Mouse (Mus musculus): ENCODE results near the gene Ptprk. TPM values are rescaled to one million over a fixed set of nuclear protein-coding genes. Genes with fewer than 3 reads are reported as not detected.

Gene Ptprk
- polyA plus RNA-seq, 1 experiment from 2014 or later: 22.1 TPM

- H3K27me3 ChIP-seq (ENCODE audit: insufficient read depth, poor library complexity, severe bottlenecking): no peaks in the 10 kb centered on the region
- no peak for DNase-seq (ENCODE audit: low spot score)
- 91% methylated on average over 1 of the region's 1 CpGs for WGBS
- no peaks in the 10 kb centered on the region for H3K36me3 ChIP-seq
- no peaks in the 10 kb centered on the region for H3K9me3 ChIP-seq
- H3K4me1 ChIP-seq (replicated peaks): peaks cover 18% of the 10 kb centered on the region
- H3K27ac ChIP-seq: no peak overlapping the region
- no peak overlapping the region for H3K4me3 ChIP-seq
These were observed 423.2 kb downstream of the Ptprk start for GRCm38 (mm10) chr10:28497791-28498190.

GRCm38 (mm10) chr10:28498504-28498903 lies 423.9 kb downstream of the Ptprk start:
- no peak for DNase-seq (ENCODE audit: low spot score)
- peaks cover 10% of the 10 kb centered on the region for H3K4me1 ChIP-seq (replicated peaks)
- WGBS: 88% methylated on average over 3 of the region's 3 CpGs

GRCm38 (mm10) chr10:28513601-28514000 lies 439.0 kb downstream of the Ptprk start:
- Histone ChIP-seq H3K27me3 (ENCODE audit: insufficient read depth, poor library complexity, severe bottlenecking) (no peaks in the 10 kb centered on the region), H3K4me1 (replicated peaks) (no peaks in the 10 kb centered on the region), H3K36me3 (no peaks in the 10 kb centered on the region), H3K4me3 (no peak overlapping the region), H3K9me3 (no peaks in the 10 kb centered on the region), H3K27ac (no peak overlapping the region)
- WGBS: 77% methylated on average over 2 of the region's 2 CpGs
- DNase-seq (ENCODE audit: low spot score): no peak

More at GRCm38 (mm10) chr10:28498504-28498903, 423.9 kb downstream of the Ptprk start:
- Histone ChIP-seq H3K36me3 (no peaks in the 10 kb centered on the region), H3K9me3 (no peaks in the 10 kb centered on the region), H3K4me3 (no peak overlapping the region), H3K27ac (no peak overlapping the region), H3K27me3 (ENCODE audit: insufficient read depth, poor library complexity, severe bottlenecking) (no peaks in the 10 kb centered on the region)

- no peaks in the 10 kb centered on the region for H3K9me3 ChIP-seq
- no peaks in the 10 kb centered on the region for H3K27me3 ChIP-seq (ENCODE audit: insufficient read depth, poor library complexity, severe bottlenecking)
- no peak overlapping the region for H3K4me3 ChIP-seq
- no peak for DNase-seq (ENCODE audit: low spot score)
- no peak overlapping the region for H3K27ac ChIP-seq
- no peaks in the 10 kb centered on the region for H3K36me3 ChIP-seq
- no peaks in the 10 kb centered on the region for H3K4me1 ChIP-seq (replicated peaks)
- WGBS: 95% methylated on average over 5 of the region's 5 CpGs
These were observed 441.5 kb downstream of the Ptprk start for GRCm38 (mm10) chr10:28516147-28516546.

- Histone ChIP-seq H3K27me3 (ENCODE audit: insufficient read depth, poor library complexity, severe bottlenecking) (no peaks in the 10 kb centered on the region), H3K27ac (no peak overlapping the region), H3K36me3 (no peaks in the 10 kb centered on the region), H3K4me1 (replicated peaks) (no peaks in the 10 kb centered on the region), H3K4me3 (no peak overlapping the region), H3K9me3 (no peaks in the 10 kb centered on the region)
- no peak for DNase-seq (ENCODE audit: low spot score)
- WGBS: 80% methylated on average over 3 of the region's 3 CpGs
These were observed 443.7 kb downstream of the Ptprk start for GRCm38 (mm10) chr10:28518297-28518696.

- Histone ChIP-seq H3K4me1 (replicated peaks) (no peaks in the 10 kb centered on the region), H3K9me3 (no peaks in the 10 kb centered on the region)
- 77% methylated on average over 1 of the region's 1 CpGs for WGBS
These were observed 445.2 kb downstream of the Ptprk start for GRCm38 (mm10) chr10:28519861-28520260.

GRCm38 (mm10) chr10:28523992-28524735 lies 449.5 kb downstream of the Ptprk start:
- no peak overlapping the region for H3K27ac ChIP-seq
- no peaks in the 10 kb centered on the region for H3K4me1 ChIP-seq (replicated peaks)
- H3K4me3 ChIP-seq: no peak overlapping the region
- H3K9me3 ChIP-seq: no peaks in the 10 kb centered on the region
- H3K36me3 ChIP-seq: no peaks in the 10 kb centered on the region
- H3K27me3 ChIP-seq (ENCODE audit: insufficient read depth, poor library complexity, severe bottlenecking): no peaks in the 10 kb centered on the region
- 90% methylated on average over 14 of the region's 14 CpGs for WGBS
- DNase-seq (ENCODE audit: low spot score): no peak

More at GRCm38 (mm10) chr10:28519861-28520260, 445.2 kb downstream of the Ptprk start:
- no peak for DNase-seq (ENCODE audit: low spot score)
- H3K4me3 ChIP-seq: no peak overlapping the region
- H3K36me3 ChIP-seq: no peaks in the 10 kb centered on the region
- H3K27me3 ChIP-seq (ENCODE audit: insufficient read depth, poor library complexity, severe bottlenecking): no peaks in the 10 kb centered on the region
- no peak overlapping the region for H3K27ac ChIP-seq

- H3K9me3 ChIP-seq: no peaks in the 10 kb centered on the region
- no peaks in the 10 kb centered on the region for H3K4me1 ChIP-seq (replicated peaks)
- H3K4me3 ChIP-seq: no peak overlapping the region
- H3K27me3 ChIP-seq (ENCODE audit: insufficient read depth, poor library complexity, severe bottlenecking): no peaks in the 10 kb centered on the region
- H3K36me3 ChIP-seq: no peaks in the 10 kb centered on the region
- no peak overlapping the region for H3K27ac ChIP-seq
- WGBS: 87% methylated on average over 4 of the region's 4 CpGs
- no peak for DNase-seq (ENCODE audit: low spot score)
These were observed 466.0 kb downstream of the Ptprk start for GRCm38 (mm10) chr10:28540595-28540994.

- Histone ChIP-seq H3K4me1 (replicated peaks) (no peaks in the 10 kb centered on the region), H3K4me3 (no peak overlapping the region), H3K27ac (no peak overlapping the region), H3K9me3 (no peaks in the 10 kb centered on the region), H3K36me3 (no peaks in the 10 kb centered on the region), H3K27me3 (ENCODE audit: insufficient read depth, poor library complexity, severe bottlenecking) (no peaks in the 10 kb centered on the region)
- DNase-seq (ENCODE audit: low spot score): no peak
- WGBS: 95% methylated on average over 1 of the region's 1 CpGs
These were observed 468.1 kb downstream of the Ptprk start for GRCm38 (mm10) chr10:28542754-28543153.

GRCm38 (mm10) chr10:28550549-28550948 lies 475.9 kb downstream of the Ptprk start:
- H3K4me3 ChIP-seq: no peak overlapping the region
- H3K36me3 ChIP-seq: no peaks in the 10 kb centered on the region
- H3K9me3 ChIP-seq: no peaks in the 10 kb centered on the region
- H3K27me3 ChIP-seq (ENCODE audit: insufficient read depth, poor library complexity, severe bottlenecking): no peaks in the 10 kb centered on the region
- DNase-seq (ENCODE audit: low spot score): no peak
- H3K4me1 ChIP-seq (replicated peaks): no peaks in the 10 kb centered on the region
- 68% methylated on average over 4 of the region's 4 CpGs for WGBS
- H3K27ac ChIP-seq: no peak overlapping the region

- Histone ChIP-seq H3K36me3 (no peaks in the 10 kb centered on the region), H3K4me1 (replicated peaks) (no peaks in the 10 kb centered on the region), H3K27me3 (ENCODE audit: insufficient read depth, poor library complexity, severe bottlenecking) (no peaks in the 10 kb centered on the region), H3K4me3 (no peak overlapping the region), H3K9me3 (no peaks in the 10 kb centered on the region), H3K27ac (no peak overlapping the region)
- no peak for DNase-seq (ENCODE audit: low spot score)
- 95% methylated on average over 2 of the region's 2 CpGs for WGBS
These were observed 477.4 kb downstream of the Ptprk start for GRCm38 (mm10) chr10:28552068-28552467.

GRCm38 (mm10) chr10:28564110-28564674 lies 489.6 kb downstream of the Ptprk start:
- H3K4me1 ChIP-seq (replicated peaks): peaks cover 5% of the 10 kb centered on the region; the same call in 1 of the 2 replicates
- H3K27me3 ChIP-seq (ENCODE audit: insufficient read depth, poor library complexity, severe bottlenecking): no peaks in the 10 kb centered on the region
- no peaks in the 10 kb centered on the region for H3K36me3 ChIP-seq
- 84% methylated on average over 3 of the region's 3 CpGs for WGBS
- H3K9me3 ChIP-seq: no peaks in the 10 kb centered on the region
- H3K27ac ChIP-seq: no peak overlapping the region
- no peak for DNase-seq (ENCODE audit: low spot score)
- no peak overlapping the region for H3K4me3 ChIP-seq

GRCm38 (mm10) chr10:28566378-28566777 lies 491.8 kb downstream of the Ptprk start:
- WGBS: 72% methylated on average over 4 of the region's 4 CpGs
- no peak overlapping the region for H3K27ac ChIP-seq
- no peaks in the 10 kb centered on the region for H3K27me3 ChIP-seq (ENCODE audit: insufficient read depth, poor library complexity, severe bottlenecking)
- H3K36me3 ChIP-seq: no peaks in the 10 kb centered on the region
- H3K4me3 ChIP-seq: no peak overlapping the region
- H3K4me1 ChIP-seq (replicated peaks): peaks cover 5% of the 10 kb centered on the region; the same call in 1 of the 2 replicates
- DNase-seq (ENCODE audit: low spot score): no peak
- no peaks in the 10 kb centered on the region for H3K9me3 ChIP-seq

Data from hindbrain, embryonic 10.5 days (tissue).